Mouse (Mus musculus) kidney, postnatal 36 days (tissue): Measurements from ENCODE around the gene Olfr224.
"Not testable (repeated sequence)": the region's sequence is repeated elsewhere in the genome, so short reads cannot be mapped to it uniquely, and the experiment has no call there.

Experiments used
- DNase-seq, 2 experiments: peaks; one replicate each; pipeline ENCODE4 v3.0.0; 2021 to 2022; ENCODE audit warnings: mixed read lengths in 2 of 2

The Olfr224 gene

GRCm38 (mm10) chr11:58570405-58570804 is at the start of gene Olfr224:
Gene Olfr224 (minus strand): TSS chr11:58570553.
- no peak for DNase-seq

GRCm38 (mm10) chr11:58618793-58619192 is 48.4 kb upstream of the Olfr224 start:
- DNase-seq: no peak

- DNase-seq: no peak
Measured at GRCm38 (mm10) chr11:58618369-58618768, 48.0 kb upstream of the Olfr224 start.

- DNase-seq: no peak
Measured at GRCm38 (mm10) chr11:58615975-58616374, 45.6 kb upstream of the Olfr224 start, which contains the start of gene 2210407C18Rik. Gene 2210407C18Rik (minus strand): TSS chr11:58616075.

- DNase-seq: peak; percentile 34 to 52
Measured at GRCm38 (mm10) chr11:58614526-58614925, 44.2 kb upstream of the Olfr224 start.

- DNase-seq: no peak
Measured at GRCm38 (mm10) chr11:58613359-58613758, 43.0 kb upstream of the Olfr224 start.

GRCm38 (mm10) chr11:58607030-58607429 is 36.7 kb upstream of the Olfr224 start:
- DNase-seq: peak in 1 of 2 experiments; percentile 9

- no peak for DNase-seq
Measured at GRCm38 (mm10) chr11:58606177-58606919, 36.0 kb upstream of the Olfr224 start.

- no peak for DNase-seq
Measured at GRCm38 (mm10) chr11:58605228-58605627, 34.9 kb upstream of the Olfr224 start.

- no peak for DNase-seq
Measured at GRCm38 (mm10) chr11:58604688-58605087, 34.3 kb upstream of the Olfr224 start.

GRCm38 (mm10) chr11:58602800-58603560 is 32.6 kb upstream of the Olfr224 start:
- DNase-seq: no peak

GRCm38 (mm10) chr11:58602062-58602461 is 31.7 kb upstream of the Olfr224 start:
- no peak for DNase-seq

- no peak for DNase-seq
Measured at GRCm38 (mm10) chr11:58597837-58598236, 27.5 kb upstream of the Olfr224 start.

GRCm38 (mm10) chr11:58594814-58595213 is 24.5 kb upstream of the Olfr224 start, which contains the start of gene Olfr324:
Gene Olfr324 (plus strand): TSS chr11:58595114.
- no peak for DNase-seq

GRCm38 (mm10) chr11:58588620-58589250 is 18.4 kb upstream of the Olfr224 start:
- no peak for DNase-seq

GRCm38 (mm10) chr11:58587898-58588348 is 17.6 kb upstream of the Olfr224 start:
- DNase-seq: peak; percentile 13 to 73

GRCm38 (mm10) chr11:58578636-58579035 is 8.3 kb upstream of the Olfr224 start:
- DNase-seq: no peak

- no peak for DNase-seq
Measured at GRCm38 (mm10) chr11:58577430-58577829, 7.1 kb upstream of the Olfr224 start, which contains the start of gene Olfr325. Gene Olfr325 (plus strand): TSS chr11:58577730.

- DNase-seq: no peak
Measured at GRCm38 (mm10) chr11:58555536-58555935, 14.8 kb downstream of the Olfr224 start, which contains the start of gene Olfr328. Gene Olfr328 (minus strand): TSS chr11:58555636.

GRCm38 (mm10) chr11:58546322-58546721 is 24.0 kb downstream of the Olfr224 start, which contains the start of gene Olfr329-ps:
Gene Olfr329-ps (minus strand): TSS chr11:58546422.
- no peak for DNase-seq

GRCm38 (mm10) chr11:58534736-58535135 is 35.6 kb downstream of the Olfr224 start, which contains the start of gene Olfr330:
Gene Olfr330 (minus strand): TSS chr11:58534836.
- DNase-seq: not testable (repeated sequence)

- peak in 1 of 2 experiments; percentile 8 for DNase-seq
Measured at GRCm38 (mm10) chr11:58519756-58520155, 50.6 kb downstream of the Olfr224 start.

GRCm38 (mm10) chr11:58518916-58519315 is 51.4 kb downstream of the Olfr224 start:
- peak; percentile 41 to 54 for DNase-seq
